Mouse (Mus musculus) ES-E14 (cell line): ENCODE measurements at regions not wholly inside any gene's neighbourhood (a gene's known extent, or its start where the extent isn't known, plus 50 kb on each side); places are given as distances from the start of the nearest gene placed in this dataset.

ENCODE experiments used
- CHD2 ChIP-seq: IDR thresholded peaks from 2 replicates; pipeline ENCODE4 v1.6.1; 2014; ENCODE audit warnings: mild to moderate bottlenecking, low read depth, low read length, inconsistent platforms
- HCFC1 ChIP-seq: IDR thresholded peaks from 2 replicates; pipeline ENCODE4 v1.6.1; 2012; ENCODE audit warnings: low read length, inconsistent platforms, borderline replicate concordance; ENCODE audit not compliant: insufficient read depth
- ZC3H11A ChIP-seq: IDR thresholded peaks from 2 replicates; pipeline ENCODE4 v1.6.1; 2012; ENCODE audit warnings: low read depth, mild to moderate bottlenecking, inconsistent platforms, low read length, borderline replicate concordance
- ZNF384 ChIP-seq: IDR thresholded peaks from 2 replicates; pipeline ENCODE4 v1.6.1; 2012; ENCODE audit warnings: low read depth, low read length, inconsistent platforms

DNA sequence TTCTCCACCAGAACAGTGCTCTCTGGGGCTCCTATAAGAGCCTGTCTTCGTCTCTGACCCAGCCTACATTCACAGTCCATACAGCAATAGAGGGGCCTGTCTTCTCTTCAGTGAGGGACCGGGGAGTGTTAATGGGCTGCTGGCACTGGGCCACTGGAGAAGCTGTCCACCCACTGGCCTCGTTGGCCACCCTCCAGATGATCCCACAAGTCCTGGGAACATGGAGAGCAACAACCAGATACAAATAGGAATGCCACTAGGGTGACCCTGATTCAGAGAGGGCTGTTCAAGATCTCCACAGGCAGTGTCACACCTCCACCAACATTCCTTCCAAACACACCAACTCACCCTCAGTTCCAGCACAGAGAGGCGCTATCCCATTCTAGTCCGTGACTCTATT, 69.7 kb upstream of the Shisa3 start:
- TF ChIP-seq ZC3H11A (no peak), CHD2 (no peak), ZNF384 (no peak), HCFC1 (no peak)
